Mouse (Mus musculus) cerebellum, adult 9-10 months (tissue): ENCODE data around the gene Megf11.
A peak's percentile ranks its signal among the peaks of the same experiment; 100 is the strongest.

Source experiments
- DNase-seq: peaks from one replicate; pipeline ENCODE4 v3.0.0; 2022

The Megf11 gene

DNA sequence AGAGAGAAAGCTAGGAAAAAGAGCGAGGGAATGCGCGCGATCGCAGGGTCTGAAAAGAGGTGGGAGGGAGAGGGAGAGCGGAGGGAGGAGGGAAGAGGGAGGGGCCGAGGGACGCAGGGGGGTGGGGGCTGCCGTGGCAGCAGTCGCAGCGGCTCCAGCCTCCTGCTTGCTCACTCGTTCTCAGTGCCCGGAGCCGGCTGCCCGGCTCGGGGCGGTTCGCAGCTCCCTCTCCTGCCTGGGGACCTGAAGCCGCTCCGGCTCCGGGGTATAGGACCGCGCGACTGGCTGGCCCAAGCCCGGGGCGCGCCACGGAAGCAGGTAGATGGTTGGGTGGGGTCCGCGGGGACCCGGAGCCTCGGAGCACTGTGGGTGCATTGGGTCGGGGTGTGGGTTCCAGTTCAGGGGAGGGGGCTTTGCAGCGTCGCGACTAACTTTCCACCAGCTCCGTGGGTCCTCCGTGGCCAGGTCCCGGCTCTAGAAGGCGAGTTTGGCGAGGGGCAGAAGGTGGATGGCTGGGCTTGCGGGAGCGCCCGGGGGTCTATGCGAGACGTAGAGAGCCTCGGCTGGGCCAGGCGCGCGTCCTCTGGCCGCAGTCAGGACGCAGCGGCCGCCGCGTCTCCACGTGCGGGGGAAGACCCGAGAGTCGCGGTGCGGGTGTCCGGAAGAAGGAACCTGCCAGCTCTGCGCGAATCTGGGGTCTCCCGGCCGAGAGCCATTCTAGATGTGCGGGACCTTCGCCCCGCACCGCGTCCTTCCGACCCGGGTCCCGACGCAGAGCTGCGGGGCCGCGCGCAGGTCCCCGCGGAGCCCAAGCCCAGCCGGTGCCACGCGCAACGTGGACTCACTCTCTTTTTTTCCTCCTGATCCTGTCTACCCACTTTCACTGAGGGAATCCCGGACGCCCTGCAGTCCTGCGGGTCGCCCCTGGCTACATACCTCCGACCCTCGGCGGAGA lies at the start of gene Megf11:
Gene Megf11, plus strand, starts transcription at position 116 of the 955 bp plus-strand sequence.
- peak; percentile 74 for DNase-seq

- DNase-seq: no peak
Observed at GRCm38 (mm10) chr9:64335825-64336224, 49.6 kb upstream of the Megf11 start.

DNA sequence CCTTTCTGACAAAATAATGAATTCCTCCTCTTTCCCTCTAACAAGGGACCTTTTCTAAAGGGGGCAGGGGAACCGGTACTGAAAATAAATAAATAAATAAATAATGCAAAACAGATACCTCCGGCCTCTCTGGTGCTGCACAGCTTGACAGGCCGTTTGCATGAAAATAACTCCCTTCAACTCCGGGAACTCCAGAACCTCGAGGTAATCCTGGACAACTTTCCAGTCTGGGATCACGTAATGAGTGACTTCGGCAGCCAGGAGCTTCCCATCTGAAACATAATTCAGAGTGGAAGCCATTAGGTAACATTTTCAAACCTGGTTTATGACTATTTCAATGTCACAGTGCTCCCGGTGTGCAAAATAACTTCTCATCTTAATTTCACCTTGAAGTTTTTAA lies 46.1 kb upstream of the Megf11 start:
- DNase-seq: peak; percentile 39

DNA sequence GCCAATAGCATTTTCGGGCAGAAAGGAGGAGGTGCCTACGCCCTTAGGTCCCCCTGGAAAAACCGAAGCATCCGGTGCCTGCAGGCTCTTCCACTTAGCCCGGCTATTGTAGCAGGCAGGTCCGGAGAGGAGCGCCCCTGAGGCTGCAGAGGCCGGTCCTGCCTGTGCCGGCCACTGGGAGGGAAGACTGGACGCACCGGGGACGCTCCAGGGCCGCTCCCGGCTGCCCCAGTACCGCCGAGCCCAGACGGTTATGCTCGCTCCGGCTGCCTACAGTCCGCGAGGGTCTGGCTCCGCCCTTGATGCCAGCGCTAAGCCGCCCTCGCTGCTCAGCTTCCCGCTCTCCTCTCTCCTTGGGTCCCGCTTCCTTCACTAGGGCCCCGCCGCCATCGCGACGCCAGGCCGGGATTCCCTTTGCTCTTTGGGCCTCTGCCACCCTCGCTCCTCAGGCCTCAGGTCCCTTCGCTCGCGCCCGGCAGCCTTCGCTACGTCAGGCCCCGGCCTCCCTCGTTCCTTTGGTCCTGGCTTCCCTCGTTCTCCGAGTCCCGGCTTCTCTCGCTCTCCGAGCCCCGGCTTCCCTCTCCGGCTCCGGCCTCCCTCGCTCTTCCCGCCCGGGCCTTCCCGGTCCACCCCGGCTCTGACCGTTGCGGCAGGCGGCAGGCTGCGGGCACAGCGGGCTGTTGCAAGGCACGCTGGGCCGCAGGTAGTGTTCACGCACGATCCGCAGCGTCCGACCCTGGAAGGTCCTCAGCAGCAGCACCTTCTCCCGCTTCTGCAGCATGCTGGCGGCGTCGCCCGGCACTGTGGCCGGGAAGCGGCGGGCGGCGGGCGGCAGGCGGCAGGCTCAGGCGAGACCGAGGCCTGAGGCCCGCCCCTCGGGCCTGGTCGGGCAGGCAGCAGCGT lies 44.8 kb upstream of the Megf11 start:
- DNase-seq: peak; percentile 79

DNA sequence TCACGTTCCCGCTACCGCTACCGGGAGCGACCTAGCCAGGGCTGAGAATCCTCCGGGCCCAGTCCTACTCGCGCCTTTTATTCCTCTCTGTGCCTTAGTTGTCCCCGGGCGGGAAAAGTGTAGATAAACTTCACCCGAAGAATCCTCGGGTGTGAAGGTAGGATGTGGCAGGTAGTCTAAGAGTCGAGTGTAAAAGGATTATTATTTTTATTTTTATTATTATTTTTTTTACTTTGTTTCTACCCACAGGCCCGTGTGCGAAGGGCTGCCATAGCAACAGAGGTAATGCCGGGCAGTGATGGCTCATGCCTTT lies 44.2 kb upstream of the Megf11 start, which contains the start of gene Dis3l:
Gene Dis3l, minus strand, starts transcription at position 35 of the 313 bp plus-strand sequence.
- DNase-seq: peak; percentile 64

- DNase-seq: no peak
Observed at GRCm38 (mm10) chr9:64341671-64342070, 43.8 kb upstream of the Megf11 start.

DNA sequence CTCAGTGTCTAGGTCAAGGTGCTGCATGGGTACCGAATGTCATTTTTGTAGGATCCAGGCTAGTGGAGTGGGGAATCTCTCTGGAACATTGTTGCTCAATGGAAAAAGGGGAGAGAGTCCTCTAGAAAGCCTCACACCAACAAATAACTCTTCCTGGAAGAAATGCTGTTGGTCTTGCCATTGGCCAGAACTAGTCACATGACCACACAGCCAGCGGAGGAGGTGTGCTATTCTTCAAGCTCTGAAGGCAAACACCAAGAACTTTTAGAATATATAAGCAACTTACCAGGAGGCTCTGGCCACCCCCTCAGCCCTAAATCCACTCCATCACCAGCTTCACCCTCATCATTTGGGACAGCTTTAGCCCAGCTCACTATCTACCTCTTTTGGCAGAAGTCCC lies 41.8 kb upstream of the Megf11 start:
- no peak for DNase-seq

DNA sequence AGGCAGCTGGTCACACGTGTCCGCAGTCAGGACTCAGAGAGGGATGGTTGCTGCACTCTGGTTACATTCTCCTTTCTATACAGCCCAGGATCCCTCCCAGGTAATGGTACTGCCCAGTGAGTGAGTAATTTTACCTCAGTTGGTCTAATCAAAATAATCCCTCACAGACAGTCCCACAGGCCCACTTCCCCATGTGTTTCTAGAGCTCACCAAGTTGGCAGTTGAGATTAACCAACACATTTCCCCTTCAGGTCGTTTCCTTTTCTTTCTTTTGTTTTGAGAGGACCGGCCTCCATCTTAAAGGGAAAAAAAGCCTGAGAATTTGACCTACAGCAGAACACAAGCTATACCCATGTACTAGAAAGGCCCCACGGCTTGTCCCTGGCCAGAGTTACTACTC lies 39.5 kb upstream of the Megf11 start:
- no peak for DNase-seq

DNA sequence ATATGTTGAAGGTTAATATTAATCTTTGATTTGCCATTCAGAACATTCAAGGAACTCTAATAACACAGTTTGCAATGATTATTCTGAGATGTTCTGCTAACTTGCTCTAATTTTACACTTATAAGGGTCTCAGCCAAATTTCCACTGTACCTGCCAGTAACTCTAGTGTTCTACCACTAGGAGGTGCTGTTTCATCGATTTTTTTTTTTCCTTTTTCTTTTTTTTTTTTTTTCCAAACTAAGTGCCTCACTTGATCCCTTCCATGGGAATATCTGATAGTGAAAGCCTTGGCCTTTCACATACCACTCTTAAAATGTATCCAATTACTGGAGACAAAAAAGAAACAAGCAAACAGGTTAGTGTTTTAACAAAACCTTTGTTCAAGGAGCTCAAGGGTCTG lies 38.0 kb upstream of the Megf11 start:
- DNase-seq: peak; percentile 35

DNA sequence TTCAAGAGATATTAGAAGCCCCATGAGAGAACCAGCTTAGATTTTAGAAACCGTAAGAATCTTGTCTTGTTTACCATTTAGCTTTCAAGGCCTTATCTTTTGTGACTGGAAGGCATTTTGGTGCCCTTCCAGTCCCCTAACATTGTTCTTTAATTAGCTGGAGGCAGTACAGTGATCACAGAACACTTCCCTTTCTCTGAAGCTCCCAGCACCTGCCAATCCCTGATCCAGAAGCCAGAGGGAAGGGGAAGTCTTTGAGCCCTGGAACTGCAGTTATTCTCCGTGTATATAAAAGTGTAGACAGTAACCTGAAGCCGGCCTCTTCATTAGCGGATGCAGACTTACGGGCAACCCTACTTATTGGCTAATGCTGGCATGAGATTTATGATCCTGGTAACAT lies 35.9 kb upstream of the Megf11 start:
- no peak for DNase-seq

DNA sequence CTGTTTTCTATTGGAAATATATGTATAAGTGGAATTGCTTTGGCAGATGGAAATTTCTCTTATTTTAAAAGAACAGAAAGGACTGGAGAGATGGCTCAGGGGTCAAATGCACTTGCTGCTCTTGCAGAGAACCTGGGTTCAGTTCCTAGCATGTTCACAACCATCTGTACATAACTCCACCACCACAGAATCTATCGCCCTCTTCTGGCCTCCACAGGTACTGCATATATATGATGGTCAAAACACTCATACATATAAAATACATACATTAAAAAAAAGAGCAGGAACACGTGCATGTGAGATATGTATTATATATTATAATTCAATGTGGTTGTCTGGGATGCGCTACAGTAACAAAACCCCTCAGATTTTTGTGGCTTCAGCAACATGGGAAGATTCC lies 34.2 kb upstream of the Megf11 start:
- DNase-seq: no peak

DNA sequence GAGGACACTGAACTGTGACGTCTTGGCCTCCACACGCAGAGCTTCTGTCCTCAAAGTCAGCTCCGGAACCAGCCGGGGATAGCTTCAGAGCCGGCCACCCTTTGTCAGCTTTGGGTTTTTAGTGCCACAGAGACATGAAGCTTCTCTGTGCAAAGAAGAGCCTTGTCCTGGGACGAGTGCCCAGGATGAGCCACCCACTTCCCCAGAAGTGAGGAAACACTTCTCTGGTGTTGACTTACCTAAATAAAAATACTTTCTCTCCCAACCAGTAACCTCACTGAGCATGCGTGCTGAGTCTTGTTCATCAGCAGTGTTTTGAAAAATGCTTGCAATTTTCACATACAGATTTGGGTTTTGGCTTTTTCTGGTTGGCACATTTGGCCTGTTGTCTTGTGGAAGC lies 29.8 kb upstream of the Megf11 start:
- no peak for DNase-seq

GRCm38 (mm10) chr9:64361231-64361950 lies 24.0 kb upstream of the Megf11 start:
- no peak for DNase-seq

- DNase-seq: no peak
Observed at GRCm38 (mm10) chr9:64369871-64370270, 15.6 kb upstream of the Megf11 start.

DNA sequence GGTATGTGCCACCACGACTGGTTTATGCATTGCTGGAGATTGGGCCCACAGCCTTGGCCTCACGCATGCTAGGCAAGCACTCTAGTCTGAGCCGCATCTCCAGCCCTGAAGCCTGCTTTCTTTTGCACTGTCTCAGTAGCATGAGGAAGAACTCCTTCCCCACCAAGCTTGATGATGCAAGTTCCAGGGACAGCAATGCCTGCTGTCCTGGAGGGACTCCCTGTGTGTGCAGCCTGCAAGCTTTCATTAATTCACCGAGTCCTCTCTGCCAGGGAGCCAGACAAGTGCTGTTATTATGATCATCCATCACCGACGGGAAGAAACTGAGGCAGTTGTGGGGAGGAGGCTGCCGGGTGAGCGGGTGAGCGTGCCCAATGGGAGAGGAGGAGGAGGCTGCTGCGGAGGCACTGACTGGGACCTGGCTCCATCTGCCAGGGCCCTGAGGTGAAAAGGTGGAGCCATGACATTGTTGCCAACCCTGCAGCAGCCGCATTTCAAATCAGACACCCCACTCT lies 14.1 kb upstream of the Megf11 start:
- no peak for DNase-seq

GRCm38 (mm10) chr9:64376380-64376779 lies 9.0 kb upstream of the Megf11 start:
- no peak for DNase-seq

DNA sequence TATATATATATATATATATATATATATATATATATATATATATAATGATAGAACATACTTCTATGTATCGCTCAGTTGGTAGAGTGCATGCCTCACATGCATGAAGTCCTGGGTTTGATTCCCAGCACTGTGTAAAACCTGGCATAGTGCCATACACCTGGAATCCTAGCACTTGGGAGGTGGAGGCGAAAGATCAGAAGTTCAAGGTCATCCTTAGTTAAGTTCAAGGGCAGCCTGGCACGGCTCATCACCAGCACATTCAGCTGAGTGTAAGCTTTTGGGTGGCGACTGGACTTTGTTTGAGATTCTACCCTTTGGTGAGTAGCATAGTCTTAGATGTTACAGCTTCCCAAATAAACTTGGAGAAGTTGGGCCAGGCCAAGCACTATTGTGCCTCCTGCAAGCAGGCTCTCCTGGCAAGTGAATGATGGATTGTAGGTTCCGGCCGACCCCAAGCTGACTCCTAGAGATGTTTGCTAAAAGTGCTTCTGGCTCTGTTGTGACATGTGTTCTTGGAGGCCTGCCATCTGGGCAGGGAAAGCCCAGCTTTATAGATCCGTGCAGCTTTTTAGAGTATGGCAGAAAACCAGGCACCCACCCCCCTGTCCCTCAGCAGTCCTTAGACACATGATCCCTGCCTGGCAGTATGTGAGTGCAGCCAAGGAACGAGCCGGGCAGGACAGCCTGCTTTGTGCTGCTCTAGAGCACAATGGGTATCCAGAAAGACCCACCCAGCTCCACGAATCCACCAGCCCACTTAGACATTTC lies 2.2 kb upstream of the Megf11 start:
- DNase-seq: no peak

- peak; percentile 88 for DNase-seq
Observed at GRCm38 (mm10) chr9:64386466-64387211, 1.2 kb downstream of the Megf11 start.

DNA sequence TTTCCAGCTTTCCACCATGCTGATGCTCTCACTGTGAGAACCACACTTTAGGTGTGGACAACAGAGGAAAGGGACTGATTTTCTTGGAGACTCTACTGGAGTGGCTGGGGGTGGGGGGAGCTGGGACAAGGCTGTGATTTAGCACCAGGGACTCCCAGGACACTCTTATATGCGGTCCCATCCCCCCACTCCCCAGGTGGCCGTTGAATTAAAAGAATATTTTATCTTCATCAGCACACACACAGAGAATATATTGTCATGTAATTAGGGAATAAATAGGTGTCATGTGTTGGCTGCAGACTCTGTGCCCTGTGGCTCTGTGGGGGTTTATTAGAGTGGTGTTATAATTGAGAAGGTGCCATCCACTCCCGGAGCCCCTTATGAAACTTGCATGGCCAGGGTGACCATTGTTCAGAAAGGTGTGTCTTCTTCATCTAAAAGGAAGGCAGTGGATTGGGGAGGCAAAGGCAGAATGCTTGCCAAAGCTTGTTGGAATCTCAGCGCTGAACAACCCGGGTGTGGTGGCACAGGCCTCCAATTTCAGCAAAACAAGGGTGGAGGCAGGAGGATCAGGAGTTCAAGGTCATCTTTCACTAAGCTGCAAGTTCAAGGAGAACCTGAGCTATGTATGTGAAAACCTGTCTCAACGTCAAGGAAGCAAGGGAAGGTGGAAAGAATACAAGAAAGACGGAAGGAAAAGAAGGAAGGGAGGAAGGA lies 4.3 kb downstream of the Megf11 start:
- DNase-seq: no peak

- DNase-seq: peak; percentile 87
Observed at GRCm38 (mm10) chr9:64393914-64394596, 8.6 kb downstream of the Megf11 start.
